Mouse (Mus musculus) CH12.LX (cell line): ENCODE measurements at regions not wholly inside any gene's neighbourhood (a gene's known extent, or its start where the extent isn't known, plus 50 kb on each side); places are given as distances from the start of the nearest gene placed in this dataset.

Experiments
- DNase-seq: peaks from one replicate; pipeline ENCODE4 v3.0.0-alpha.2; 2013; ENCODE audit errors: extremely low read depth
- H3K27ac ChIP-seq: 2 replicates; pipeline ENCODE4 v1.5.1; 2012; ENCODE audit warnings: low read depth, mild to moderate bottlenecking, control low read depth, moderate library complexity; ENCODE audit not compliant: insufficient read depth
- H3K27me3 ChIP-seq: replicated peaks from 2 replicates; pipeline ENCODE3; 2012; ENCODE audit warnings: inconsistent platforms
- H3K36me3 ChIP-seq, 2 experiments: replicated peaks in 1 of 2; 2 replicates each; pipeline versions ENCODE3 to v1.6.1; 2012; ENCODE audit warnings: inconsistent platforms in 1 of 2, low read length in 1 of 2, mild to moderate bottlenecking in 1 of 2, mixed read lengths in 1 of 2, moderate library complexity in 1 of 2; ENCODE audit not compliant: control insufficient read depth in 1 of 2, insufficient read depth in 1 of 2
- H3K4me1 ChIP-seq, 2 experiments: 2 replicates each; pipeline ENCODE4 v1.6.1; 2012; ENCODE audit warnings: inconsistent platforms in 1 of 2, moderate library complexity in 1 of 2; ENCODE audit not compliant: insufficient read depth in 2 of 2, control insufficient read depth in 1 of 2
- H3K4me2 ChIP-seq: 2 replicates; pipeline ENCODE4 v1.6.1; 2012; ENCODE audit warnings: low read depth, mild to moderate bottlenecking, control low read depth; ENCODE audit not compliant: poor library complexity, insufficient read depth, severe bottlenecking
- H3K4me3 ChIP-seq, 3 experiments: fragments of 150-350 bp in 1 of 3; sonication (generic) in 1 of 3; replicated peaks in 1 of 3; 2 replicates each; pipeline versions ENCODE3 to v1.5.1; 2011 to 2012; ENCODE audit warnings: low read depth in 2 of 3, low read length in 2 of 3, mild to moderate bottlenecking in 2 of 3, moderate library complexity in 2 of 3, control low read depth in 1 of 3, improper control_type of control experiment in 1 of 3, inconsistent platforms in 1 of 3, mixed read lengths in 1 of 3; ENCODE audit not compliant: poor library complexity in 1 of 3
- H3K79me2 ChIP-seq: replicated peaks from 2 replicates; pipeline ENCODE4 v1.6.1; 2012; ENCODE audit warnings: mild to moderate bottlenecking, moderate library complexity; ENCODE audit not compliant: control insufficient read depth, poor library complexity, insufficient read depth, severe bottlenecking; ENCODE audit errors: extremely low read depth
- H3K9ac ChIP-seq: 2 replicates; pipeline ENCODE4 v1.6.1; 2012; ENCODE audit warnings: low read depth, mild to moderate bottlenecking, control low read depth, moderate library complexity; ENCODE audit not compliant: insufficient read depth
- H3K9me3 ChIP-seq: replicated peaks from 2 replicates; pipeline ENCODE3; 2012; ENCODE audit warnings: low read length, inconsistent platforms, mixed read lengths
- CTCF ChIP-seq, 2 experiments: IDR thresholded peaks in 1 of 2; conservative IDR thresholded peaks in 1 of 2; 2 replicates each; pipeline ENCODE4 v1.5.1; 2011 to 2012; ENCODE audit warnings: low read depth in 2 of 2, low read length in 2 of 2, improper control_type of control experiment in 1 of 2, inconsistent platforms in 1 of 2, mild to moderate bottlenecking in 1 of 2, moderate library complexity in 1 of 2
- MXI1 ChIP-seq: IDR thresholded peaks from 2 replicates; pipeline ENCODE4 v1.6.1; 2011; ENCODE audit warnings: mild to moderate bottlenecking, low read depth, low read length, improper control_type of control experiment
- NELFE ChIP-seq: IDR thresholded peaks from 2 replicates; pipeline ENCODE4 v1.6.1; 2011; ENCODE audit warnings: low read depth, low read length, improper control_type of control experiment
- PAX5 ChIP-seq: IDR thresholded peaks from 2 replicates; pipeline ENCODE4 v1.6.1; 2012; ENCODE audit warnings: low read length, inconsistent platforms, mixed read lengths
- RAD21 ChIP-seq: IDR thresholded peaks from 2 replicates; pipeline ENCODE4 v1.6.1; 2011; ENCODE audit warnings: low read depth, mild to moderate bottlenecking, low read length, improper control_type of control experiment, moderate library complexity
- SMC3 ChIP-seq: IDR thresholded peaks from 2 replicates; pipeline ENCODE4 v1.6.1; 2011; ENCODE audit warnings: low read depth, low read length, improper control_type of control experiment
- dilution Hi-C: fragments of 300-500 bp; cut with MboI; formaldehyde crosslinking; loops from 2 replicates; pipeline ENCODE4 v1.14.3; 2020; ENCODE audit warnings: low sequenced_read_pairs; ENCODE audit not compliant: extremely low pct_unique_long_range_greater_than_20kb, extremely low pct_ligation_motif_present
- in situ Hi-C: fragments of 300-500 bp; cut with MboI; formaldehyde crosslinking; loops from 3 replicates; pipeline ENCODE4 v1.14.3; 2019; ENCODE audit warnings: low sequenced_read_pairs, low pct_ligation_motif_present, low pct_unique_long_range_greater_than_20kb, mixed read lengths

- Histone ChIP-seq H3K9ac (no peak overlapping the region), H3K27me3 (no peaks in the 10 kb centered on the region), H3K4me2 (no peak overlapping the region), H3K4me1 (no peaks in the 10 kb centered on the region), H3K79me2 (no peaks in the 10 kb centered on the region), H3K9me3 (no peaks in the 10 kb centered on the region), H3K36me3 (no peaks in the 10 kb centered on the region), H3K4me3 (no peak overlapping the region), H3K27ac (no peak overlapping the region)
- dilution Hi-C loops (no loop called here), in situ Hi-C loops (no loop called here)
- TF ChIP-seq RAD21, result peak; percentile 67
- peak; percentile 19; the same call in 1 of the 2 replicates for TF ChIP-seq NELFE
- no peak for TF ChIP-seq PAX5
- no peak for TF ChIP-seq MXI1
- TF ChIP-seq CTCF (conservative IDR thresholded peaks at IDR 0.05 in 1 of 2, IDR thresholded peaks at IDR 0.05 in 1 of 2; ENCODE audit: low read depth in 2 of 2, low read length in 2 of 2), result peak; percentile 48 to 94
- peak; percentile 56 for TF ChIP-seq SMC3
- peak; percentile 51 for DNase-seq
These were observed 364.9 kb upstream of the Fmr1 start for GRCm38 (mm10) chrX:68313486-68313885.
